In the genomic region with DNA sequence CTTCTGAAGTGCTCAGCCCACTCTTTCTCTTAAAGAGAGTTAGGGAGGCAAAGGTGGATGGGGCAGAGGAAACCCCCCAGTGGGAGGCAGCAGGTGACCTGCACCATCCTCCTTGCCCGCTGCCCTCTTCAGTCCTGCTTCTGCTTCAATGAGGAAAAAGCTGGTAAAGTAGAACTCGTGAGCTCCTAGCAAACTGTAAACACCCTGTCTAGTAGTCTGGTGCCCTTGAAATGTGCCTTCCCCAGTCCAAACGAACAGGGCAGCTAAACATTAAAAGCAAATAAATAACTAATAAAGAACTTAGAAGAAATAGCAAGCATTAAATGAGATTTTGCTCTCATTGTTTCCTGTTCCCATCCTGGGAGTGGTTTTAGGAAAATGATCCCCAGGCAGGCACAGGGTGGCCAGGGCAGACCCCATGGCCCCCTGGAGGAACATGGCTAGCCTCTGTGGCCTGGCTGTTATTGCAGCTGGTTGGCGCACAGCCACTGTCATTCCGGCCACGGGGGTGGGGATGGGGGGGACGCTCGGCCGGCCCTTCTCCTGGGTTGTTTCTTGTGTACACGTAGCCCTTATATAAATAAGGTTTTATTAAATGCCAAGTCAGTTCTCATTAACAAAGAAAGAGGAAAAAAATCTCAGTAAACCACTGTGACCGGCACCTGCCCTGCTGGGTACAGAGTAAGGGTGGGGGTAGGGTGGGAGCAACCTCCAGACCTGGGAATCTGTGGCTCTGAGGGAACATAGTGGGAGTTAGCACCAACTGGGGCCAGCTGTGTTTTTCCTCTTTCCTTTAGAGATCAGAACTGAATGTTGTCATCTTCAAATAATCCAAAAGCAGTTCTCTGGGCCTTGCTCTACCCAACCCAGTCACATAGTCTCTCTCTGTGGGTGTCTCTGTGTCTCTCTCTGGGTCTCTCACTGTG, we compare ENCODE assay signal across 9 mouse cellular contexts. TPM values are rescaled to one million over a fixed set of nuclear protein-coding genes. Genes with fewer than 3 reads are reported as not detected.
DNase-seq lines count a peak whose midpoint lies in the region; ATAC-seq and TF ChIP-seq lines count a peak whose summit lies in the region.
"Had no signal": no experiment of that assay in that cellular context is flagged by ENCODE, and none has a peak within 500 bp of the region (broad histone marks: within the 10 kb centered on the region; RNA-seq: fewer than 3 reads in every experiment).

No protein-coding gene starts in this region.

- no peak for ATAC-seq in heart, embryonic 16.5 days (replicated peaks; ENCODE audit: extremely low read depth, insufficient read depth, low FRiP score)
- no peak for ATAC-seq in megakaryocyte, adult 5-6 weeks (ENCODE audit: poor library complexity, severe bottlenecking)
- ATAC-seq: forebrain, embryonic 15.5 days had no signal

- DNase-seq in heart, adult 2 months: peak in 1 of 2 experiments; percentile 28
- DNase-seq in heart, postnatal 25 days (ENCODE audit: low spot score): no peak
- DNase-seq in brain, adult 2 months (ENCODE audit: low read depth, low spot score): peak; percentile 37
- peak; percentile 75 to 89 for DNase-seq in kidney, postnatal 25 days
- DNase-seq in Muller cell, postnatal 12 days (ENCODE audit: inconsistent ontology term): no peak
- DNase-seq in c-Kit-positive CD71-positive TER-119-positive erythroid progenitor cells, embryonic 14.5 days (ENCODE audit: low spot score): no peak

- no peak for TF ChIP-seq CTCF in heart, adult 2 months (IDR thresholded peaks at IDR 0.05)

- no peak overlapping the region for H3K4me2 ChIP-seq in heart, embryonic 16.5 days (ENCODE audit: low read depth, low read length)
- H3K4me2 ChIP-seq: forebrain, embryonic 15.5 days had no signal

- TF ChIP-seq EP300 in heart, adult 2 months (IDR thresholded peaks at IDR 0.05; ENCODE audit: insufficient read depth, low read depth, low read length): no peak

- H3K4me3 ChIP-seq in heart, adult 2 months: no peak overlapping the region
- no peak overlapping the region for H3K4me3 ChIP-seq in heart, embryonic 16.5 days (ENCODE audit: low read length)
- H3K4me3 ChIP-seq: forebrain, embryonic 15.5 days had no signal

- H3K79me2 ChIP-seq in heart, adult 2 months (replicated peaks; ENCODE audit: control insufficient read depth, insufficient read depth, low read length): no peaks in the 10 kb centered on the region

- no peaks in the 10 kb centered on the region for H3K36me3 ChIP-seq in heart, adult 2 months (ENCODE audit: control insufficient read depth, insufficient read depth, low read length)
- H3K36me3 ChIP-seq in heart, embryonic 16.5 days (ENCODE audit: control insufficient read depth, insufficient read depth): no peaks in the 10 kb centered on the region
- H3K36me3 ChIP-seq: forebrain, embryonic 15.5 days had no signal

- intact Hi-C loops in heart, adult 2 months (cut with DNase I): no loop called here
- intact Hi-C loops in heart, postnatal 25 days (cut with DNase I): no loop called here

- WGBS in heart, adult 2 months: 40% methylated on average over 11 of the region's 11 CpGs
- WGBS in heart, embryonic 16.5 days: 53% methylated on average over 11 of the region's 11 CpGs

- no peaks in the 10 kb centered on the region for H3K27me3 ChIP-seq in heart, adult 2 months (ENCODE audit: control insufficient read depth, insufficient read depth, low read length)
- no peaks in the 10 kb centered on the region for H3K27me3 ChIP-seq in heart, embryonic 16.5 days (ENCODE audit: control insufficient read depth, insufficient read depth, low read length)
- H3K27me3 ChIP-seq: forebrain, embryonic 15.5 days had no signal

- H3K27ac ChIP-seq in heart, adult 2 months: peak overlapping the region; percentile 27; the same call in 1 of the 2 replicates
- peak overlapping the region; percentile 87 for H3K27ac ChIP-seq in heart, embryonic 16.5 days (ENCODE audit: low read length)
- H3K27ac ChIP-seq: forebrain, embryonic 15.5 days had no signal

- no peaks in the 10 kb centered on the region for H3K9me3 ChIP-seq in heart, embryonic 16.5 days (replicated peaks; ENCODE audit: control insufficient read depth, low read length)
- H3K9me3 ChIP-seq: forebrain, embryonic 15.5 days had no signal

- no peak for TF ChIP-seq POLR2A in heart, adult 2 months (IDR thresholded peaks at IDR 0.05; ENCODE audit: insufficient read depth, low read depth, low read length)

- no peak overlapping the region for H3K9ac ChIP-seq in heart, adult 2 months (ENCODE audit: low read depth, low read length)
- no peak overlapping the region for H3K9ac ChIP-seq in heart, embryonic 16.5 days (ENCODE audit: low read length)
- H3K9ac ChIP-seq: forebrain, embryonic 15.5 days had no signal

- peaks cover under 1% of the 10 kb centered on the region for H3K4me1 ChIP-seq in heart, adult 2 months (ENCODE audit: control insufficient read depth, insufficient read depth, low read length)
- peaks cover 25% of the 10 kb centered on the region for H3K4me1 ChIP-seq in heart, embryonic 16.5 days (ENCODE audit: control insufficient read depth, insufficient read depth, low read length)

RNA-seq across cellular contexts. Expression of a gene that starts 28.7 kb away (rescaled TPM):
- 1 to 10 TPM; 1.6 to 2.3 TPM for total RNA-seq in heart, adult 2 months (2021)
- 2.6 TPM in 2 replicates for polyA plus RNA-seq in heart, adult 2 months (2012; rRNA removed)
- 1 to 10 TPM; 2.3 TPM for total RNA-seq in heart, postnatal 25 days (2021)
- polyA plus RNA-seq in heart, embryonic 16.5 days (2015; fragmentation: Nextera tagmentation; extraction: Ambion mirVana): 3.4 and 3.5 TPM in 2 replicates
- total RNA-seq in megakaryocyte, adult 5-6 weeks (2015): 0.91 and 1.4 TPM in 2 replicates
- total RNA-seq in megakaryocyte, adult 5-6 weeks (2017): 0.57 and 0.92 TPM in 2 replicates

Comparison
In these comparisons a context has a peak if more than half of its experiments do, and no peak if none do; other contexts are left out.
1. DNase-seq: peak in brain, adult 2 months (single experiment) and kidney, postnatal 25 days (2 of 2); none in heart, postnatal 25 days (single experiment), Muller cell, postnatal 12 days (single experiment) and c-Kit-positive CD71-positive TER-119-positive erythroid progenitor cells, embryonic 14.5 days (single experiment).